Mouse (Mus musculus) hindbrain, postnatal 0 days (tissue): Measurements from ENCODE around the gene Plxdc2. TPM values are rescaled to one million over a fixed set of nuclear protein-coding genes. Genes with fewer than 3 reads are reported as not detected.

Experiments
- ATAC-seq: fragments of 200-750 bp; cut with Nextera tagmentation; 2 replicates; pipeline ENCODE4 v1.8.0; 2017; ENCODE audit warnings: mild to moderate bottlenecking, moderate TSS enrichment, moderate library complexity
- DNase-seq: peaks from one replicate; pipeline ENCODE4 v3.0.0-alpha.2; 2015; ENCODE audit warnings: low spot score
- H3K27ac ChIP-seq: fragments of 300-500 bp; sonication (generic); 2 replicates; pipeline ENCODE4 v1.5.1; 2014; ENCODE audit warnings: mild to moderate bottlenecking
- H3K27me3 ChIP-seq: fragments of 300-500 bp; sonication (generic); 2 replicates; pipeline ENCODE4 v1.6.1; 2014; ENCODE audit warnings: low read length, mixed read lengths; ENCODE audit not compliant: insufficient read depth
- H3K36me3 ChIP-seq: fragments of 300-500 bp; sonication (generic); 2 replicates; pipeline ENCODE4 v1.6.1; 2014; ENCODE audit warnings: low read length, mixed read lengths; ENCODE audit not compliant: insufficient read depth
- H3K4me1 ChIP-seq: fragments of 300-500 bp; sonication (generic); 2 replicates; pipeline ENCODE4 v1.6.1; 2014; ENCODE audit warnings: antibody characterized with exemption, low read length, mixed read lengths; ENCODE audit not compliant: insufficient read depth
- H3K4me2 ChIP-seq: fragments of 300-500 bp; sonication (generic); 2 replicates; pipeline ENCODE4 v1.6.1; 2014; ENCODE audit warnings: low read depth, mild to moderate bottlenecking, low read length, moderate library complexity, mixed read lengths
- H3K4me3 ChIP-seq: fragments of 300-500 bp; sonication (generic); 2 replicates; pipeline ENCODE4 v1.5.1; 2014; ENCODE audit warnings: low read length
- H3K9ac ChIP-seq: fragments of 300-500 bp; sonication (generic); replicated peaks from 2 replicates; pipeline ENCODE4 v1.6.1; 2014; ENCODE audit warnings: mild to moderate bottlenecking, low read length, moderate library complexity, mixed read lengths
- H3K9me3 ChIP-seq: fragments of 300-500 bp; sonication (generic); 2 replicates; pipeline ENCODE4 v1.6.1; 2016; ENCODE audit warnings: low read length, mixed read lengths
- CTCF ChIP-seq: IDR thresholded peaks from 2 replicates; pipeline ENCODE4 v1.5.1; 2016; ENCODE audit warnings: antibody characterized with exemption, control low read depth, low read depth
- WGBS: fragments of 180-500 bp; shearing (Covaris S2); extraction: QIAGEN DNeasy Blood & Tissue Kit; methylation state at CpG from one replicate; pipeline ENCODE4 v1.1.7; 2014; 5-methylcytosine and 5-hydroxymethylcytosine counted together
- polyA plus RNA-seq: library from polyadenylated mRNA; unstranded; fragments of >200 nt; fragmentation: Nextera tagmentation; extraction: Ambion mirVana; gene quantifications from 2 replicates; pipeline ENCODE4 v1.2.1, GENCODE M21; 2015
- total RNA-seq: library from RNA; depleted of rRNA; stranded (reverse); fragments of >200 nt; gene quantifications from 2 replicates; pipeline ENCODE4 v1.2.3, GENCODE M21; 2014

Gene Plxdc2
- total and polyA plus RNA-seq, 2 experiments from 2014 or later, result 29.0 to 33.2 TPM

DNA sequence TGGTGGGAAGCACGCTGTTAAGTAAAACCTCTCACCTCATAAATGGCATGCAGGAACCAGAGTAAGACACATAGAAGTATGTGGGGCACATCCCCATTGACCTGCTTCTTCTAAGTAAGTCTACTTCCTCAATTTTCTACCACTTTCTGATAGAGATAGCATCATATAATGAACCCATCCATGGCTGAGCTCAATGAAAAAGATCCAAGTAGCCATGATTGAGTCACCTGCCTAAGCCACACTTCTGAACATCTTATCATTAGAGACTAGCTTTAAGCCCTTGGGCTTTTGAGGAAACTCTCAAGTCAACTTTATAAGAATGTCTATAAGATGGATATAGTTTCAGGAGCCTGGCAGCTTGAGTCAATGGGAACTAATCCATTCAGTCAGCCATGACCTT is 14.3 kb downstream of the Plxdc2 start:
- no peak for TF ChIP-seq CTCF
- 97% methylated on average over 1 of the region's 1 CpGs for WGBS
- DNase-seq (no peak), ATAC-seq (no peak)
- Histone ChIP-seq H3K4me1 (no peaks in the 10 kb centered on the region), H3K36me3 (no peaks in the 10 kb centered on the region), H3K9me3 (no peaks in the 10 kb centered on the region), H3K27ac (no peak overlapping the region), H3K27me3 (no peaks in the 10 kb centered on the region), H3K4me3 (no peak overlapping the region), H3K4me2 (no peak overlapping the region), H3K9ac (no peak overlapping the region)

DNA sequence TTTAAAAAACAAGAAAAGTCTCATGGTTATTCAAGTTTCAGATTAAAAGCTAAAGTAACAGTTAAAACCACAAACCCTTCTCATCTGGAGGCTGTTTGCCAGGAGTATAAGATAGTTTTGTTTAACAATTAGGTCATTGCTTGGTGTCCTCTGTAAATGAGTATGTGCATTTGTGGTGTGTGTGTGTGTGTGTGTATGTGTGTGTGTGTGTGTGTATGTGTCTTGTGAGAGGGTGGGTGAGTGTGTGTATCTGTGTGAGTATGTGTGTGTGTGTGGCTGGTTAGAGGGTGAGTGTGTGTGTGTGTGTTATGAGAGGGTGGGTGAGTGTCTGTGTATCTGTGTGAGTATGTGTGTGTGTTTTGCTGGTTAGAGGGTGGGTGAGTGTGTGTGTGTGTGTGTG is 18.2 kb downstream of the Plxdc2 start:
- TF ChIP-seq CTCF, result no peak
- Histone ChIP-seq H3K4me1 (no peaks in the 10 kb centered on the region), H3K9ac (no peak overlapping the region), H3K4me2 (no peak overlapping the region), H3K4me3 (no peak overlapping the region), H3K27me3 (no peaks in the 10 kb centered on the region), H3K36me3 (no peaks in the 10 kb centered on the region), H3K27ac (no peak overlapping the region), H3K9me3 (no peaks in the 10 kb centered on the region)
- DNase-seq (no peak), ATAC-seq (no peak)

DNA sequence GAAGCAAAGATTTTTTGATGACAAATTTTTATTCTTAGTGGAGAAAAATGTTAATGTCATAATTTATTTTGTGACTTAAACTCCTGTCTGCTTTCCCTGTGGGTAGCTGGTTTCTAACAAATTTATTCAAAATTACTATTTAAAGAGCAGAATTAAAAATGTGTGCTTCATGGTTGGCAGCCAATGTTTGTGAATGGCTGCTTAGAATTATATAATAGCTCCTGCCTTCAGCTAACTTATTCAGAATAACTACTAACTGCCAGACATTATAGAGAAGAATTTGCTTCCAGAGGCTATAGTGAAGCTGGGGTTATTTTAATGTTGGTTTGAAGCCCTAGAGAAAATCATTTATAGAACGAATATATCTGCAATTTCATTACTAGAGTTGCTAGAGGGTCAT is 30.1 kb downstream of the Plxdc2 start:
- Histone ChIP-seq H3K9me3 (no peaks in the 10 kb centered on the region), H3K27ac (no peak overlapping the region), H3K4me1 (no peaks in the 10 kb centered on the region), H3K36me3 (no peaks in the 10 kb centered on the region), H3K27me3 (no peaks in the 10 kb centered on the region), H3K9ac (no peak overlapping the region), H3K4me3 (no peak overlapping the region), H3K4me2 (no peak overlapping the region)
- ATAC-seq (no peak), DNase-seq (no peak)
- 61% methylated on average over 1 of the region's 1 CpGs for WGBS
- TF ChIP-seq CTCF, result no peak

DNA sequence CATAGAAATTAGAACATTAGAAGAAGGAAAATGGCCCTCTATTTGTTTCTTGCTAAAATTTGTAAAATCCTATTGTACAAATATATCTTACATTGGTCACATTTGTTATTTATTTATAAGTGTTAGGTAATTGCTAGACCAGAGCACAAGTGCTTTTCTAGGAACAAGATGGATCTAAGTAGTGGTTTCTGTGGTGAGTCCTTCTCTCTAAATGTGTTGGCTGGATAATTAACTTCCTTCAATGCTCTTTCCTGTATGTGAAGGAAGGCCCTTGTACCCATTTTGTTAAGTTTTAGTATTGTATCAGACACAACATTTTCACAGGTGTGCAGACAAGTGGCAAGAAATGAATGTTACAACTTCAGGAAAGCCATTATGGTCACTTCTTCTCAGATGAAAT is 30.6 kb downstream of the Plxdc2 start:
- Histone ChIP-seq H3K27me3 (no peaks in the 10 kb centered on the region), H3K4me3 (no peak overlapping the region), H3K36me3 (no peaks in the 10 kb centered on the region), H3K9ac (no peak overlapping the region), H3K27ac (no peak overlapping the region), H3K4me2 (no peak overlapping the region), H3K9me3 (no peaks in the 10 kb centered on the region), H3K4me1 (no peaks in the 10 kb centered on the region)
- no peak for TF ChIP-seq CTCF
- ATAC-seq, result no peak
- DNase-seq, result no peak

DNA sequence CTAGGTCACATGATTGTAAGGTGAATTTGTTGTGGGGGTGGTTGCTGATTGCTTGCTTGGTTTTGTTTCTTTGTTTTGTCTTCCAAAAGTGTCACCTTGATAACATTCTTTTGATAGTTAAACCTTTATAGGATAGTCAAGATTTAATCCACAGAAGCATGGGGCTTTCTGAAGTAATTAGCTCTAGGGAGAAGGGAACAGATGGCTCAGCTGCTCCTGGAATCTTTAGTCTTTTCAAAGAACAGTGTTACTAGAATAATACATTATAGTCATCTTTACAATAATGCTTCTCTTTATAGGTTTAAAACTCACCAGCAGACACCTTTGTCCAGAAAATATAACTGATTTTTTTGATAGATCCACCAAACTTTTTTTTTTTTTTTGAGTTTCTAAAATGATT is 31.7 kb downstream of the Plxdc2 start:
- no peak for TF ChIP-seq CTCF
- Histone ChIP-seq H3K27ac (no peak overlapping the region), H3K4me1 (no peaks in the 10 kb centered on the region), H3K36me3 (no peaks in the 10 kb centered on the region), H3K9me3 (no peaks in the 10 kb centered on the region), H3K4me3 (no peak overlapping the region), H3K9ac (no peak overlapping the region), H3K27me3 (no peaks in the 10 kb centered on the region), H3K4me2 (no peak overlapping the region)
- ATAC-seq, result no peak
- no peak for DNase-seq

DNA sequence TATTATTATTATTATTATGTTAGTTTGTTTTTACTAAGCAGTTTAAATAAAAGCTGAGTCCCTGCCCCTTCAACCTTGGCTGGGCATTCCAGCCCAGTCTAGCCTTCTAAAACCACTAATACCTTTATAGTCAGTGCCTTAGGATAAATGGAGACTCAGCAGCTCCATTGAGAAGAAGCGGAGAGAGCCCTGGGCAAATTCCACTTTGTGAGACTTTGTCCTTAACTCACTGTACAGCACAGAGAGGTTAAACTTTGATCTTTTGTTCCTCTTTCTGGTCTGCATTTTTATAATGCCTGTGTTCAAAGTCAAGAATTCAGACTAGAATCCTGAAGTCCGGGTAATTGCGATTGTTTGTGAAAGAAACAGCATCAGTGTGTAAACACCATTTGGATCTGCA is 41.4 kb downstream of the Plxdc2 start:
- 83% methylated on average over 3 of the region's 3 CpGs for WGBS
- no peaks in the 10 kb centered on the region for H3K27me3 ChIP-seq

DNA sequence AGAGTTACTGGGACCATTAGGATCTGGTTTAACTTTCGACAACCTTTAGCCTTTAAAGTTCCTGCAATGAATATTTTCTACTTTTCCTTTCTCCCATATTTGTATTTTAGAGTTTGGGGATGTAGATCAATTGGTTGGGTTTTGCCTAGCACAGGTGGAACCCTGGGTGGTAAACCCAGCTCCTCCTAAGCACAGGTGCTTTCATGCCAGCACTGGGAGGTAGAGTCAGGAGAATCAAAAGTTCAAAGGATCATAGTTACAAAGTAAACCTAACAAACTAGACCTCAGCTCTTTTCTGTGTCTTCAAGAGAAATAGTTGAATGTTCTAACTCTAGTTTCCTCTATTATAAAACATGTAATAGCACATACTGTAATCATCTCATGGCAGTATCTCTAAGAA is 41.9 kb downstream of the Plxdc2 start:
- TF ChIP-seq CTCF, result no peak
- Histone ChIP-seq H3K27me3 (no peaks in the 10 kb centered on the region), H3K4me2 (no peak overlapping the region), H3K9me3 (no peaks in the 10 kb centered on the region), H3K9ac (no peak overlapping the region), H3K4me3 (no peak overlapping the region), H3K36me3 (no peaks in the 10 kb centered on the region), H3K4me1 (no peaks in the 10 kb centered on the region), H3K27ac (no peak overlapping the region)
- 96% methylated on average over 1 of the region's 1 CpGs for WGBS
- no peak for DNase-seq
- ATAC-seq, result no peak

More for the DNA sequence above, 41.4 kb downstream of the Plxdc2 start:
- no peak for TF ChIP-seq CTCF
- Histone ChIP-seq H3K4me1 (no peaks in the 10 kb centered on the region), H3K4me3 (no peak overlapping the region), H3K27ac (no peak overlapping the region), H3K9ac (no peak overlapping the region), H3K4me2 (no peak overlapping the region), H3K36me3 (no peaks in the 10 kb centered on the region), H3K9me3 (no peaks in the 10 kb centered on the region)
- ATAC-seq (no peak), DNase-seq (no peak)
